Mouse (Mus musculus): ENCODE data around the gene Defb22.

Defb22 gene

DNA sequence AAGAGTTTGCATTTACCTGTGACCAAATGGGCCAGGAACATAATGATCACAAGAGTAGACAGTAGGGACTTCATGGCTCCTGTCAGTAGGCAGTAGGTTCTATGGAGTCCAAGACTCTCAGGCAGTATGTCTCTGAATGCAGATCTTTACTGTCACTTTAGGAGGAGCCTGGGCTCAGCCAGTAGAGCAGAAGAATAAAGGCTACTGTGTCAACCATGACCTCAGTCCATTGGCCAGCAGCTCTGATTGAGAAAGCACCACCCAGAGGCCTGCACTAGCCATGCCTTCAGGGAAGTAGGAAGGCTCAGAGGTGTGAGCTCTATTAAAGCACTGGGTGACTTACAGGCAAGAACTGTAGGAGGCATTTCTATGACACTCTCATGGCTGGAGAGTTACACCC, at the start of gene Defb22:
Defb22 (minus strand) TSS at position 101 of the 400 bp plus-strand sequence.
- CTCF ChIA-PET = no interaction called here

DNA sequence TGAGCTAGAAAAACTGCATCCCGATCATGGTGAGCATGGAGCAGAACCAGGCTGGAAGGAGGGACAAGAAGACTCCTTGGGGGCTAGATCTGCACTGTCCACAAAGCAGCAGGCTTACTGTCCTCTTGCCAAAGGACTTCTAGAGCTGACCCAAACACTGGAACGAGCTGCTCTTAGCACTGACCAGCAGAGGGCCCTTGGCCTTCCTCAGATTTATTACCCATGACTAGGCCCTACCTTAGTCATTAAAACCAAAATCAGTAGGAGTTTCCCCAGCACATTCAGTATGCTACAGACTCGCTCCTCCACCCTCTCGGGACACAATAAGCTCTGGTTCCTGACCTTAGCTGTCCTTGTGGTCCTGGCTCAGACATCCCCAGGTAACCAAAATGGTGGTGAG, 28.0 kb upstream of the Defb22 start, which contains the start of gene Defb28:
Defb28 (plus strand) TSS at position 275 of the 400 bp plus-strand sequence.
- CTCF ChIA-PET = no interaction called here

DNA sequence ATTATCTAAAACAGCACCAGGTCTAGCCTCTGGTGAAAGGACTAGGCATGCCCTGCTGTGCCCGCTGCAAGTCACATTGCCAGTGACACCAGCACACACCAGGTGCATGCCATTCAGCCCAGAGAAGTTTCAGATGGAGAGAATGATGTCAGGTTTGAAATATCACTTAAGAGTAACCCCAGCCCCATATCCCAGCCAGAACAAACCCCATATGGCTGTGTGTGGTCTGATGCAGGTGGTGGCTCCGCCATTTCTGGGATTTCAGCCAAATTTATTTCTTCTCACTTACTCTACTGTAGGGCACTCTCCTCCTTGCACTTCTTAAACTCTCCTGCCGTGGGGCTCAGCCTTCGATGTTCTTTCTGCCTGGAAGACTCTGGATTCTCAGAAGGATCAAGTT, 26.1 kb upstream of the Defb22 start:
- CTCF ChIA-PET = no interaction called here

DNA sequence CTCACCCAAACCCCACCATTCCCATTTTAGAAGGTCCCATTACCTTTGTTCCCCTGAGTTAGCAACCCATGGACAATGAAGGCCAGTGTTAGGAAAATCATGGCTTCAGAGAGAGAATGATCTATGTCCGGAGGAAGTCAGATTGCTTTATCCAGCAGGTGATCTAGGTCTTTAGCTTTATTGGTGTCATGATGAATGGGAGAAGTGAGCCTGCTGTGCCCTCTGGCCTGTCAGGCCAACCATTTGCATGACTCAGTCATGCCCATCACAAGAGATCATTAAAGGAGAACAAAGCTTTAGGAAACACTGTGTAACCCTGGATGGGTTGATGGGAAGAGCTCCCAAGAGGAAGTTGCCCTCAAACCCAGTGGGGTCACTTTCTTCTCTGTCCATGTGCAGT, 21.7 kb upstream of the Defb22 start, which contains the start of gene Defb26:
Defb26 (minus strand) TSS at position 101 of the 400 bp plus-strand sequence.
- CTCF ChIA-PET = no interaction called here

DNA sequence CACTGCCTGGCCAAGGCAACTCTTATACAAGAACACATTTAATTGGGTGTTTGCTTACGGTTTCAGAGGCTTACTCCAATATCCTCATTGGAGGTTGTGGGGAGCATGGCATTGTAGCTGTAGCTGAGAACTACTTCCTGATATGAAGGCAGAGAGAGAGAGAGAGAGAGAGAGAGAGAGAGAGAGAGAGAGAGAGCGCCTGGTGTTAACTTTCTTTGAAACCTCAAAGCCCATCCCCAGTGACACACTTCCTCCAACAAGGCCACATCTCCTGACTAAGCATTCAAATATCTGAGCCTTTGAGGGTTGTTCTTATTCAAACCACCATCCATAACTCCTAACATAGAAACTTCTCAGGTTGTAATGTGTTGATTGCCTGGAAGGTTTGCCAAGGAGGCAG, 14.0 kb upstream of the Defb22 start:
- CTCF ChIA-PET = no interaction called here

DNA sequence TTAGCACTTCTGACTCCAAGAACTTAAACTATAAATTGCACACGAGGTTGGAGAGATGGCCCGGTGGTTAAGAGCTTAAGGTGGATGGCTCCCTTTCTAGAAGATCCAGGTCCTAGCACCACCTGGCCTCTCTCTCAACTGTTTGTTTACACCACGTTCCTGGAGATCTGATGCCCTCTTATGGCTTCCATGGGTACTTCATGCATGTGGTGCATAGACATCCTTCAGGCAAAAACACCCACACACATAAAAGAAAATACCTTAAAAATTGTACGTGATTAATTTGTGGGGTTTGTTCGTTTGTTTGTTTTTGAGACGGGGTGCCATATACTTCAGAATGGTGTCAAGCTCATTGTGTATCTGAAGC, 10.9 kb upstream of the Defb22 start:
- CTCF ChIA-PET = interaction anchor here (0.7 kb wide), 1 partner anchor 17 kb away, joined by 3 read pairs; no protein-coding TSS in a partner anchor

DNA sequence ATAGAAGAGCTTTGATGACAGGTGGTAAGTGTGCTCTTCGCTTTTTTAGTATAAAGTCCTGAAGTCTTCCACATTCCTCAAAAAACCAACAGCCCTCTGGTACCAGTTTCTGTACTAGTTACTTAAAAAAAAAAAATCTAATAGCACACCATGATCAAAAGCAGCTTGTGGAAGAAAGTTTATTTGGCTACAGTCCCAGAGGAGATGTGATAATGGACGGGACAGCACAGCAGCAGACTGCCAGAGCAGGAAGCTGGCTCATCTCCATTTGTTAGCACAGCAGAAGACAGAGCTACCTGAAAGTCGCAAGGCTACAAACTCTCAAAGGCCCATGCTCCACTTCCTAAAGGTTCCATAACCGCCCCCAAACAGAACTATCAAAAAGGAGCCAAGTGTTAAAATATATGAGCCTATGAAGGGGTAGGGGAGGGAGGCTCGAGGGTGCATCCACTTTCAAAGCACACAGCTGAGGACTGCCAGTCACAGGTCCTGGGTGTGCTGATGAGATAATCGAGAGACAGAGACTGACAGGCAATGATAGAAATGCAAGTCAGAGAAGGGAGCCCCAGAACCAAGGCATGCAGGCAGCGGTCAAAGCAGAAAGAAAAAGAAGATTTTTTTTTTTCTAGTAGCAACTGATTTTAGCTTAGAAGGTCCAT, 10.4 kb upstream of the Defb22 start:
- CTCF ChIA-PET = no interaction called here

DNA sequence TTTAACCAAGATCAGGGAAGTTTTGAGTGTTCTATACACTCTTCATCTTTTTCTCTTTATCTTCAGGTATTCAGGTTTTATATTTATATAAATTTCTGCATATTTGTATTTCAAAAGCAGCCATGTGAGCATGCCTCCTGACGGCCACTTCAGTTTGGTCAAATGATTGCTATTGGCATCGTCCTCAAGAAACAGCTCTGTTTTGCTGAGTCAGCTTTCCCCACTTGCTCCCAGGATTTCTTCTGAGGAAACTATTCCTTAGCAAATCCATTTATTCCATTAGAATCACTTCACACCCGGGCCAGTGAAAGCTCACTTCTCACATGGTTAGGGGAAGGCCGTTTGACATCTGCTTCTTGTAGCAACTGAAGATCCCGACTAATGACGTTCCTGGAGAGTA, 8.1 kb upstream of the Defb22 start:
- CTCF ChIA-PET = interaction anchor here (0.7 kb wide), 1 partner anchor 26 kb away, joined by 20 read pairs; no protein-coding TSS in a partner anchor

DNA sequence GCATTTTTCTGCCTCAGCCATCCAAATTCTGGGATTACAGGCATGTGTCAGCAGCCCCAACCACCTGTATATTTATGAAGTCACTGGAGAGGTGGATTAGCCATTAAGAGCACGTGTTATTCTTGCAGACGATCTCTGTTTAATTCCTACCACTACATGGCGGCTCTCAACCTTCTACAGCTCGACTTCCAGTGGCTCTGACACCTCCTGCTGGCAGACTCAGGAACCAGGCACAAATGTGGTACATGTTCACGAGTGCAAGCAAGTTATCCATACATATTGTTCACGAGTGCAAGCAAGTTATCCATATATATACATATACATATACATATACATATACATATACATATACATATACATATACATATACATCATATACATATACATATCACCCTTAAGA, 3.2 kb upstream of the Defb22 start:
- CTCF ChIA-PET = no interaction called here

DNA sequence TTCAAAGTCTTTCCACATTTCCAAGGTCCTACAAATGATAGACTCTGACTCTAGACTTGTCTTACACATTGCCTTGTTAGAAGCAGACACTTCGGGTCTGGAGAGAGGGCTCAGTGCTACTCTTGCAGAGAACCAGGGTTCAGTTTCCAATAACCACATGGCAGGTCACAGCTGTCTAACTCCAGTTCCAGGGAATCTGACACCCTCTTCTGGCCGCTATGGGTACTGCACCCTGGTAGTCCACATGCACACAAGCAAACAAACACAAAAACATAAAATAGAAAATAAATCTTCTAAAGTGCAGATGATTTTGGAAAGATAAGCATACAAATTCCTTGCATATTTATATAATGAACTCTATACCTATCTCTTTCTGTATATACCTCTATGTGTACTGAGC, 2.9 kb downstream of the Defb22 start:
- CTCF ChIA-PET = no interaction called here

DNA sequence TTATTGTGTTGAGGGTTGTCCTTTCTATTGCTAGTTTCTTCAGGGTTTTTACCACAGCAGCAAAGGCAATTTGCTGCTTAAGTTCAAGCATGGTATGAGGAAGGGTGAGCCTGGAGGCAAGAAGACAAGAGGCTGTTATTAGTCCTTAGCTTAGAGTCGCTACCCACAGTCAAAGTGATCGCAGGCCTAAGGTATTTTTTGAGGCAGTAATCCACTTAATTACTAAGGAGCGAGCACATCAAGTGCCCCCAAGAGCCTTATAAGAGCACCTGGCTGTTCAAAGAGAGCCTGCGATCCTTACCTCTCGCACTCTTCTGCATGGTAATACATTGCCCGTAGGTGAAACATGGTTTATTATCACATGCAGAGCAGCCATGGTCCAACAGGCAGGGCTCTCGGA, 8.2 kb downstream of the Defb22 start:
- CTCF ChIA-PET = no interaction called here

DNA sequence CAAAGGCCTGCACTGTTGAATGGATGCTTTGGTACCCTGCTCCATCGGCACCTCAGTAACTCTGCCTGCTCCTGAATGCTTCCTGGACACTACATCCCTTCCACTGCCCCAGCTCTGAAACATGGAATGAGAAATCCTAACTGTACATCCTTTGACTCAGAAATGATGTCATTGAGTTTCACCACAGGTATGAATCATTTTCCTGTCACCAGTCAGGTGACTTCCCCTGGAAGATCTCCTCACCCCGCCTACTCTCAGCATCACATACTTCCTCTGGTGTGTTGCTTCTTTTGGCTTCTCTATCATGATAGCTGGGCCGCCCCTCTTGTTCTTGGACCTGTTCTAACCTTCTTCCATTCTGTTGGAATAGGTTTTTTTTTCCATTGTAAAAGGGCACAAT, 9.1 kb downstream of the Defb22 start:
- CTCF ChIA-PET = no interaction called here

DNA sequence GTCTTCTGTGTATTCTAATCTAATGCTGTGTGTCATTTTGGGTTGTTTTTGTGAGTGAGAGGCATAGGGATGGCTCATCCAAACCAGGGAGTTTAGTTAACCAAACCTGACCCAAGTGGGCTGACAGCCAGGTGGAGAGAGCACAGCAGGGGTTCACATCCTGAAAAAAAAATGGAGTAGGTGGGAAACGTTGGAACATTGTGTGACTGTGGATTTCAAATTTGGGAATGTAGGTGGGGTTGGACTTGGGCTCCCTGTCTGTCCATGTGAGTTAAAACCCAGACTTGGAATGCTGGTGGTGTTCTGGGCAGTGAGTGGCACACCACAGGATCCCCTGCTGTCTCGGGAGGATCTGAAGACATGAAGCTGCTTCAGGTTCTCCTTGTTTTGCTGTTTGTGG, 13.2 kb downstream of the Defb22 start, which contains the start of gene Defb20:
Defb20 (plus strand) TSS at position 301 of the 400 bp plus-strand sequence.
- CTCF ChIA-PET = no interaction called here

DNA sequence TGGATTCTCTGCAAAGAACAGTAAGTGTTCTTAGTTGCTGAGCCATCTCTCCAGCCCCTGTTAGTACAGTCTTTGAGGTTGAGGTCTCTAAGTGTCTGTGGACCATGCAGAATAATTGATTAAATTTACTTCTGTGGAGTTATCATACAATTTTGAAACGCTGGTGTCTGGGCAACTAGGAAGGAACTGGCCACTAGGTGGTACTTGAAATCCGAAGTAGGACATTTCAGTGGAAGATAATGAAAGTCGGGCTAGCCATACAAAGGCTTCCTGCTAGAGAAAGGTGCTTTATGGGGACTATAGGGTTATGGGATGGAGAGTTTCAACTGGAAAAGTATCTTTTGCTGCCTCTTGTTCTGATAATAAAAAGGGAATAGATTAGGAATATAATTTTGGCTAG, 17.5 kb downstream of the Defb22 start:
- CTCF ChIA-PET = interaction anchor here (0.5 kb wide), 1 partner anchor 26 kb away, joined by 20 read pairs; no protein-coding TSS in a partner anchor

DNA sequence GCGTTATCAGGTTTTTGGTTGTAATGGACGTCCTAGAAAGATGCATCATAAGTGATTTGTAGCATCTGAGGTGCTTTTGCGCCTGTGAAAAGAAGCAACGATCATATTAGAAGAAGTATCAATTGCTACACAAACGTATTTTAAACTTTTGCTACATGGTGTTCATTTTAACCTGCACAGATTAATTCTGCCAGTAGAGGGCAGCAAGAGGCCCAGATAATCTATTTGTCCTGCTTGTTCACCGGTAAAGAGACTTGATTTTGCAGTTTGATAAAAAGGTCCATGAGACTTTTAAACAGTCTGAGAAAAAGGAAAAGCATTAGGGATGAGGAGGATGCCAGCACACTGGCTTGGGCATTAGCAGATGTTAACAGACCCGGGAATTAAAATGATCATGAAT, 19.0 kb downstream of the Defb22 start:
- CTCF ChIA-PET = no interaction called here

DNA sequence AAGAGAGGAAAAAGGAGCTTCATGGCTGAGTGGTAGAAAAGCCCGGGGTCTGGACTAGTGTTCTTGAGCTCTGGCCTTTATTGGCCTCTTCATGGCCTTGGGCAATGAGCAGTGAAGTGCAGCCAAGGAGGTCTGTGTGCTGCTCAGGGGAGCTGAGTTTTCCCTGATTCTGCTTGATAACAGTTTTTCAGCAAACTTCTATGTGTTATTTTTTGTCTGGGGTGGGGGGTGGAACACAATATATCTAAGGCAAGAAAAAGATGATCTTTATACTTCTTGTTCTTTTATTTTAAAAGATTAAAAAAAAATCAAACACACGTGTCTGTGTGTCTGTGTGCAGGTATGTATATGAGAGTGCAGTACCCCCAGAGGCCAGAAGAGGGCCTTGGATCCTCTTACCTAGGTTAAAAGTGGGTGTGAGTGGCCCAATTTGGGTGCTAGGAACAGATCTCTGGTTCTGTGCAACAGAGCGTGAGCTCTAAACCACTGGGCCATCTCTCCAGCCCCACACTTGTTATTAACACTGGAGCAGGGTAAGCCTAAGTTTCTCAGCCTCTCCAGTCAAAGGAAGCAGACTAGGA, 25.3 kb downstream of the Defb22 start, which contains the start of gene Defb23:
Defb23 (minus strand) TSS at position 51 of the 581 bp plus-strand sequence.
- CTCF ChIA-PET = no interaction called here

DNA sequence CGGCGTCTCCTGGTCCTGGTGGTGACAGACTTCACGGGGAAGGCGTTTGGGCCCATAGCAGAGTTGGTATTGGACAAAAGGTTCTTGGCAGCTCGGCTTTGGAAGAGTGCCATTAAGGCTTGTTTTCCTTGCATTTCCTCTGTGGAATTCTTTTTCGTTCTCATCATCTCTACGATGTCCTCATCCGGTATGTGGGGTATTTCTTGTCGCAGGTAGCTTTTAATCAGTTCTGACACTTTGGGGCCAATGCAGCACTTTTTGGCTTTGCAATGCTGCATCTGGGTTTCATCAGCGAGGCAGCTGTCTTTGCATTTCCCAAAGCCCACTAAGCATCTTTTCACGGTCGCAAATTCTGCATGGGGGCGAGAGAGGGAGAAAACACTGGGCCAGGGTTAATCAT, 30.7 kb downstream of the Defb22 start:
- CTCF ChIA-PET = no interaction called here

DNA sequence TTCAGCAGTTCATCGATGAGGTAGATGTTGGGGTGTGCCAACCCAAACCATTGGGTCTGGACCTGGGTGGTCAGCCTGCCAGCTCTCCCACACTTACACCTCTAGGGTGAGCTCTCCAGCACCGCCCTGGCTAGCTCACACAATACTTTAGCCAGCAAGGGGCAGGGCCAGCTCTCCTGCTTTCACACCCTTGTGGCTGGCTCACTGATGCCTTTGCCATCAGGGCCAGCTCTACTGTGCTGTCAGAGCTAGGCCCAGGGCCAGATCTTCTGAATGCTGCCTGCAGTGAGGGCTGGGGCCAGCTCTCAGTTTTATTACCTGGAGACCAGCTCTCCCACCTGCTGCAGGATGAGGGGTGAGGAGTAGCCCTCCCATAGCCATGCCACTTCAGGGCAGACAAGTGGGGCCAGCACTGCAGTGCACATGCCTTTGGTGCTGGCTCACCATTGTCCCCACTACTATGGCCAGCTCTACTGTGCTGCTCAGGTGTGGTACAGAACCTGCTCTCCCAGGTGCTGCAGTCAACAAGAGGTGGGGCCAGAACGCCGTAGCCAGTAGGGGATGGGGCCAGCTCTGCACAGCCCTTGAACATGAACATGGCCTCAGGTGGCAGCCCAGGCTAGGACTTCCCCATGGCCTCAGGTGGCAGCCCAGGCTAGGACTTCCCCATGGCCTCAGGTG, 37.7 kb downstream of the Defb22 start:
- CTCF ChIA-PET = no interaction called here

DNA sequence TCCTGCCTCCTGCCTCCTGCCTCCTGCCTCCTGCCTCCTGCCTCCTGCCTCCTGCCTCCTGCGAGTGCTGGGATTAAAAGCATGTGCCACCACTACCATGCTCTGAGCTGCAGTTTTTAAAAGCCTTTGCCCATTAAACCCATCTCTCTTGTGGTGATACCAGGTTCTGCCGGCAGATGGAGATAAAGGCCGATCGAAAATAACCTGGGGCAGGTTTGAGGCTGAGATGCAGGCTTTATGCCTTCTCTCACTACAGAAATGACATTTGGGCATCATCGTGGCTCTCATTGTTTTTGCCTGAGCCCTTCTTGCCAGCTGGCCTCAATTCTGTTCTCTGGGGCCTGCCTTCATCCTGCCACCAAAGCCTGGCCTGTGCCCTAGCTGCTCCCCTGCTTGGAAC, 39.7 kb downstream of the Defb22 start:
- CTCF ChIA-PET = no interaction called here

DNA sequence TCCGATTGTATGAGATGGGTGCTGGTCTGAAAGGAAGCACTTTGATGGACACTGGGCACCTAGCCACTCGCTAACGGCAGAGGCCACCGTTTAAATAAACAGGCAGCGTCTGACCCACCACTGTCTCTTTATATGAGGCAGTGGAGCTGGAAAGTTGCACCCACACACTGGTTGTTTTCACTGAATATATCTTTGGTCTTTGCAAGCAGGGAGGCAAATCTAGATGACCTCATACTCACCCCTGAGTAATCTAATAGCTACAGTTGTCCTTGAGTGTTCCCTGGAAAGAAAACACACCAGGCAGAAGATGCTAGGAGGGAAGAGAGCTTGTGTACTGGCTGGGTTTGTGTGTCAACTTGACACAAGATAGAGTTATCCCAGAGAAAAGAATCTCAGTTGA, 42.5 kb downstream of the Defb22 start:
- CTCF ChIA-PET = interaction anchor here (0.6 kb wide), 1 partner anchor 21 kb away, joined by 5 read pairs; no protein-coding TSS in a partner anchor

DNA sequence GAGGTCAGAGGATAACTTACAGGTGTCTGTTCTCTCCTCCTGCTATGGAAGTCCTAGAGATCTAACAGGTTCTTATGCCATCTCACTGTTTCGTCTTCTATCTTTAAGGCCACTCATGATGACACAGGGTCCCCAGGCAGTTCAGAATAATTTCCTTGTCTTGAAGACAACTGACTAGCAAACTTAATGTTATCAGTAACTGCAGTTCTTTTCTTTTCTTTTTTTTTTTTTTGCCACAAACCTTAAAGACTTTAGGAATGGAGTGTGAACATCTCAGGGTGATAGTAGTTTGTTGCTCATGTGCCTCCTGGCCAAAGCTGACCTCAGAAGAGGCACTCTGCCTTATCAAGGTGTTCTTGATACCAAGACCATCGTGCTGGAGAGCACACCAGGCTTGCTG, 43.3 kb downstream of the Defb22 start:
- CTCF ChIA-PET = no interaction called here

DNA sequence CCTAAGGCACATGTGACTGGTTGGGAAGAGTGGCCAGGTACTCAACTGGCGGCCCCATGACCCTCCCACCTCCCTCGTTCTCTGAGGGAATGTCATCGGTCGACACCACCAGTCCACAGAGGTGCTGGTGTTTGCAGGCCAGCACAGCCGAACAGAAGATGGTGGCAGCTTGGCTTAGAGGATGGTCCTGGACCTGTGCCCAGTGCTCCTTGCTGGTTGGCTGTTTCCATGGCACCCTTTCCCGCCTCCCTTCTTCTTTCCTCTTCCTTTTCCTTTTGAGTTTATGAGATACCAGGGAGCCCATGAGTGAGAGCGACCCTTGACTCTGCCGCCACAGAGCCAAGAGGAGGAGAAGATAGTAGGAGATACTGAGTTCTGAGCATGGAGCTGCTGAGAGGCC, 46.7 kb downstream of the Defb22 start:
- CTCF ChIA-PET = no interaction called here

DNA sequence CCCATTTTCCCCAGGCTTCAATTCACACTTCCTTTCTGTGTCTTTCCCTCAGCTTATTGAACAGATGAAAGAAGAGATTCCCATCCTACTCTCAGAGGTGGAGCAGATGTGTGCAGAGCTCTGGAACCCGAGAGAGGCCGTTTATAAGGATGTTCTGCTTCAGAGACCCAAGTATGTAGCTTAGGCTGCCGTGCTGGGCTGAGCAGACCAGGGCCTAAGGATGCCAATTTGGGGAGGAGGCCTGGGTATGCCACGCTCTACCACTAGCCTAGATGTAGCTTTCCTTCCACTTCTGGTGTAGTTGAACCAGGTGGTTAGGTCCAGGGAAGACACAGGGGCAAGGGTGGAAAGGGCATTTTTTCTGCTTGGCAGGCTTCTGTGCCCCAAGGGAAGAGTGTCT, 47.6 kb downstream of the Defb22 start:
- CTCF ChIA-PET = no interaction called here

All from spleen, embryonic (tissue).